Mouse (Mus musculus): ENCODE data around the gene Map1s.

The Map1s gene

GRCm38 (mm10) chr8:70899226-70899625, 6.5 kb upstream of the Map1s start:
- DNase-seq = no peak

- no peak for DNase-seq
These were observed 4.8 kb upstream of the Map1s start for GRCm38 (mm10) chr8:70900872-70901387.

- DNase-seq = peak; percentile 47
These were observed 3.5 kb upstream of the Map1s start for GRCm38 (mm10) chr8:70902211-70902610.

- no peak for DNase-seq
These were observed 2.6 kb upstream of the Map1s start for GRCm38 (mm10) chr8:70903112-70903511.

GRCm38 (mm10) chr8:70903582-70903981, 2.1 kb upstream of the Map1s start:
- DNase-seq = no peak

- peak; percentile 70 for DNase-seq
These were observed 1.2 kb upstream of the Map1s start for GRCm38 (mm10) chr8:70904532-70904931.

GRCm38 (mm10) chr8:70905463-70905830, 285 bp upstream of the Map1s start:
- DNase-seq = no peak

- no peak for DNase-seq
These were observed 1.8 kb downstream of the Map1s start for GRCm38 (mm10) chr8:70907518-70907917.

GRCm38 (mm10) chr8:70911596-70911995, 5.9 kb downstream of the Map1s start:
- peak; percentile 22 for DNase-seq

GRCm38 (mm10) chr8:70912955-70913354, 7.2 kb downstream of the Map1s start:
- DNase-seq = no peak

- DNase-seq = no peak
These were observed 7.8 kb downstream of the Map1s start for GRCm38 (mm10) chr8:70913523-70913922.

- DNase-seq = no peak
These were observed 9.0 kb downstream of the Map1s start for GRCm38 (mm10) chr8:70914704-70915103.

- DNase-seq = no peak
These were observed 14.6 kb downstream of the Map1s start for GRCm38 (mm10) chr8:70920049-70920922.

- DNase-seq = no peak
These were observed 18.4 kb downstream of the Map1s start for GRCm38 (mm10) chr8:70924151-70924550.

GRCm38 (mm10) chr8:70925754-70926153, 20.0 kb downstream of the Map1s start:
- DNase-seq = no peak

GRCm38 (mm10) chr8:70926396-70926795, 20.7 kb downstream of the Map1s start:
- DNase-seq = no peak

- no peak for DNase-seq
These were observed 22.4 kb downstream of the Map1s start for GRCm38 (mm10) chr8:70928096-70928495.

- DNase-seq = no peak
These were observed 23.1 kb downstream of the Map1s start for GRCm38 (mm10) chr8:70928778-70929322.

GRCm38 (mm10) chr8:70931731-70932130, 26.0 kb downstream of the Map1s start:
- no peak for DNase-seq

- DNase-seq = no peak
These were observed 27.3 kb downstream of the Map1s start for GRCm38 (mm10) chr8:70933036-70933435.

GRCm38 (mm10) chr8:70934786-70935185, 29.1 kb downstream of the Map1s start:
- DNase-seq = no peak

GRCm38 (mm10) chr8:70937200-70937599, 31.5 kb downstream of the Map1s start:
- no peak for DNase-seq

- no peak for DNase-seq
These were observed 35.7 kb downstream of the Map1s start for GRCm38 (mm10) chr8:70941478-70941877.

- DNase-seq = no peak
These were observed 37.5 kb downstream of the Map1s start for GRCm38 (mm10) chr8:70943187-70943586.
